Mouse (Mus musculus): ENCODE data around the gene Olfr398.

Gene Olfr398

GRCm38 (mm10) chr11:73990307-73990706 lies at the start of gene Olfr398:
TSS of gene Olfr398 (minus strand) at chr11:73990407.
- ATAC-seq (ENCODE audit: insufficient number of reproducible peaks, low FRiP score, low TSS enrichment), result no peak

- ATAC-seq (ENCODE audit: insufficient number of reproducible peaks, low FRiP score, low TSS enrichment), result no peak
These were observed 2.9 kb upstream of the Olfr398 start for GRCm38 (mm10) chr11:73993115-73993514.

DNA sequence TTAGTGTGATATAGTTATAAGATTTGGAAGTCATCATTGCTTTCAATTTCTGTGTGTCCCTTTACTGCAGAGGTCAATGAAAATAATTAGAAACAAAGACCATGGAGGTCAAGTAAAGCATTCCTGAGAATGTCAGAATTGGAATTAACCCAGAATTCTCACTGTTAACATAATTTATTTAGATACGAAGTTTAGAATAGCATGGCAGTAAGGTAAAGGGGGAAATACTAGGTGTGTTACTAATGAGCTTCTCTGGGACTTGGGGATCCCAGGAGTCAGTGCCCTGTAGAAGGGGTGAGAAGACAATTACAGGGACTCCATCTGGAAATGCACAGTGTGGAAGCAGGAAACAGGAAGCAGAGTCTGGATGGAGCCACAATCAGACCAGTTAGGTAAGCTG lies 29.7 kb downstream of the Olfr398 start, which contains the start of gene Olfr397:
Gene Olfr397 (plus strand): TSS at position 301 of the 400 bp plus-strand sequence.
- ATAC-seq (ENCODE audit: insufficient number of reproducible peaks, low FRiP score, low TSS enrichment), result no peak

DNA sequence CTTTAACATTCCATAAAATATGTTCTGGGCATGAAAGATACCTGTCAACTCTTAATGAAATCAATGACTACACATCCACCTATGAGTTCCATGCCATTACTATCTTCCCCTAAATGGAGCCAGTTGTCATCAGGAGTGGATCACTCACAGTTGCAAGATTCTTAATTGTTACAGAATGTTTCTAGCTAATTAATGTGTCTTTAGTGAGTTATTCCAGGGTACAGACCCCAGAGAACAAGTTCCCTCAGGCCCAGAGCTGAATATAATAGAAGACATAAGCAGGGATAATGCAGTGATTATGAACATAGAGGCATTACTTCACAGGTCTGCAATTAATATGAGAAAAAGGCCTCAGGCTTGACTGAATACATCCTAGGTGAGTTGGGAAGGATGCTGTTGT lies 53.8 kb downstream of the Olfr398 start, which contains the start of gene Olfr23:
Gene Olfr23 (plus strand): TSS at position 301 of the 400 bp plus-strand sequence.
- no peak for ATAC-seq (ENCODE audit: insufficient number of reproducible peaks, low FRiP score, low TSS enrichment)

All from cerebellum, adult (tissue).